Mouse (Mus musculus) stomach, postnatal 0 days (tissue): ENCODE measurements around the gene Ninj2. TPM values are rescaled to one million over a fixed set of nuclear protein-coding genes. Genes with fewer than 3 reads are reported as not detected.

Experiments used
- ATAC-seq: fragments of 200-750 bp; cut with Nextera tagmentation; 2 replicates; pipeline ENCODE4 v1.8.0; 2017; ENCODE audit not compliant: low FRiP score, low TSS enrichment
- DNase-seq: peaks from one replicate; pipeline ENCODE4 v3.0.0-alpha.2; 2016; ENCODE audit warnings: low spot score
- H3K27ac ChIP-seq: fragments of 300-500 bp; sonication (generic); replicated peaks from 2 replicates; pipeline ENCODE4 v1.5.1; 2014; ENCODE audit warnings: mild to moderate bottlenecking, control low read depth
- H3K27me3 ChIP-seq: fragments of 300-500 bp; sonication (generic); 2 replicates; pipeline ENCODE4 v1.6.1; 2014; ENCODE audit warnings: low read length; ENCODE audit not compliant: control insufficient read depth, insufficient read depth
- H3K36me3 ChIP-seq: fragments of 300-500 bp; sonication (generic); 2 replicates; pipeline ENCODE4 v1.6.1; 2014; ENCODE audit warnings: low read length, mixed read lengths; ENCODE audit not compliant: control insufficient read depth, insufficient read depth
- H3K4me1 ChIP-seq: fragments of 300-500 bp; sonication (generic); replicated peaks from 2 replicates; pipeline ENCODE4 v1.6.1; 2014; ENCODE audit warnings: antibody characterized with exemption; ENCODE audit not compliant: control insufficient read depth, insufficient read depth
- H3K4me2 ChIP-seq: fragments of 300-500 bp; sonication (generic); replicated peaks from 2 replicates; pipeline ENCODE4 v1.6.1; 2014; ENCODE audit warnings: low read depth, mild to moderate bottlenecking, control low read depth, moderate library complexity
- H3K4me3 ChIP-seq: fragments of 300-500 bp; sonication (generic); 2 replicates; pipeline ENCODE4 v1.5.1; 2014; ENCODE audit warnings: low read depth, low read length, control low read depth
- H3K9ac ChIP-seq: fragments of 300-500 bp; sonication (generic); 2 replicates; pipeline ENCODE4 v1.6.1; 2014; ENCODE audit warnings: mild to moderate bottlenecking, low read length, control low read depth, mixed read lengths
- H3K9me3 ChIP-seq: fragments of 300-500 bp; sonication (generic); 2 replicates; pipeline ENCODE4 v1.6.1; 2016; ENCODE audit warnings: low read length; ENCODE audit not compliant: control insufficient read depth
- CTCF ChIP-seq: IDR thresholded peaks from 2 replicates; pipeline ENCODE4 v1.5.1; 2016; ENCODE audit warnings: antibody characterized with exemption, low read depth, mild to moderate bottlenecking, moderate library complexity
- EP300 ChIP-seq: optimal IDR thresholded peaks from 2 replicates; pipeline ENCODE3; 2016; ENCODE audit warnings: antibody characterized with exemption
- WGBS: fragments of 180-500 bp; shearing (Covaris S2); extraction: QIAGEN DNeasy Blood & Tissue Kit; methylation state at CpG from one replicate; pipeline ENCODE4 v1.1.7; 2014; 5-methylcytosine and 5-hydroxymethylcytosine counted together
- polyA plus RNA-seq: library from polyadenylated mRNA; unstranded; fragments of >200 nt; fragmentation: Nextera tagmentation; extraction: Ambion mirVana; gene quantifications from 2 replicates; pipeline ENCODE4 v1.2.1, GENCODE M21; 2015

Gene Ninj2
- polyA plus RNA-seq, 1 experiment from 2014 or later, result not detected

GRCm38 (mm10) chr6:120064627-120065026 lies 28.5 kb upstream of the Ninj2 start:
- Histone ChIP-seq H3K27me3 (no peaks in the 10 kb centered on the region), H3K4me3 (no peak overlapping the region), H3K27ac (no peak overlapping the region), H3K4me2 (no peak overlapping the region), H3K9ac (no peak overlapping the region), H3K9me3 (no peaks in the 10 kb centered on the region), H3K36me3 (no peaks in the 10 kb centered on the region), H3K4me1 (no peaks in the 10 kb centered on the region)
- no peak for TF ChIP-seq EP300
- no peak for TF ChIP-seq CTCF
- DNase-seq (no peak), ATAC-seq (no peak)
- 28% methylated on average over 2 of the region's 2 CpGs for WGBS

GRCm38 (mm10) chr6:120065552-120066177 lies 27.5 kb upstream of the Ninj2 start:
- Histone ChIP-seq H3K27ac (no peak overlapping the region), H3K9ac (no peak overlapping the region), H3K4me2 (no peak overlapping the region), H3K4me1 (no peaks in the 10 kb centered on the region), H3K9me3 (no peaks in the 10 kb centered on the region), H3K36me3 (no peaks in the 10 kb centered on the region), H3K4me3 (no peak overlapping the region), H3K27me3 (no peaks in the 10 kb centered on the region)
- TF ChIP-seq EP300 (no peak), CTCF (no peak)
- ATAC-seq (no peak), DNase-seq (no peak)
- 50% methylated on average over 6 of the region's 6 CpGs for WGBS

- Histone ChIP-seq H3K9ac (no peak overlapping the region), H3K27ac (no peak overlapping the region), H3K9me3 (no peaks in the 10 kb centered on the region), H3K27me3 (no peaks in the 10 kb centered on the region), H3K36me3 (no peaks in the 10 kb centered on the region), H3K4me1 (no peaks in the 10 kb centered on the region), H3K4me3 (no peak overlapping the region), H3K4me2 (no peak overlapping the region)
- TF ChIP-seq CTCF (no peak), EP300 (no peak)
- ATAC-seq (no peak), DNase-seq (no peak)
- WGBS, result 87% methylated on average over 3 of the region's 3 CpGs
Measured at GRCm38 (mm10) chr6:120069546-120069945, 23.6 kb upstream of the Ninj2 start.

- Histone ChIP-seq H3K4me2 (no peak overlapping the region), H3K27ac (no peak overlapping the region), H3K27me3 (no peaks in the 10 kb centered on the region), H3K36me3 (no peaks in the 10 kb centered on the region), H3K9me3 (no peaks in the 10 kb centered on the region), H3K4me1 (no peaks in the 10 kb centered on the region), H3K9ac (no peak overlapping the region), H3K4me3 (no peak overlapping the region)
- WGBS, result 61% methylated on average over 2 of the region's 2 CpGs
- TF ChIP-seq CTCF, result no peak
- TF ChIP-seq EP300, result no peak
- DNase-seq, result peak; percentile 29
- 0 out of 2 replicates have a peak, but pooled peaks have one; percentile 45 for ATAC-seq
Measured at GRCm38 (mm10) chr6:120072630-120073029, 20.5 kb upstream of the Ninj2 start.

- Histone ChIP-seq H3K36me3 (no peaks in the 10 kb centered on the region), H3K4me2 (no peak overlapping the region), H3K4me1 (no peaks in the 10 kb centered on the region), H3K27me3 (no peaks in the 10 kb centered on the region), H3K9me3 (no peaks in the 10 kb centered on the region), H3K27ac (no peak overlapping the region), H3K9ac (no peak overlapping the region), H3K4me3 (no peak overlapping the region)
- ATAC-seq (no peak), DNase-seq (no peak)
- 80% methylated on average over 6 of the region's 6 CpGs for WGBS
- TF ChIP-seq EP300 (no peak), CTCF (no peak)
Measured at GRCm38 (mm10) chr6:120076619-120077450, 16.3 kb upstream of the Ninj2 start.

- Histone ChIP-seq H3K9me3 (no peaks in the 10 kb centered on the region), H3K4me3 (no peak overlapping the region), H3K36me3 (no peaks in the 10 kb centered on the region), H3K4me2 (no peak overlapping the region), H3K27ac (no peak overlapping the region), H3K27me3 (no peaks in the 10 kb centered on the region), H3K9ac (no peak overlapping the region), H3K4me1 (no peaks in the 10 kb centered on the region)
- no peak for ATAC-seq
- no peak for TF ChIP-seq EP300
- TF ChIP-seq CTCF, result no peak
- no peak for DNase-seq
- 78% methylated on average over 10 of the region's 10 CpGs for WGBS
Measured at GRCm38 (mm10) chr6:120079547-120079946, 13.6 kb upstream of the Ninj2 start.
